Mouse (Mus musculus) regulatory T cell (primary cell): ENCODE measurements around the gene Cttnbp2nl.

Experiments used
- in situ Hi-C: fragments of 300-600 bp; cut with MboI, MseI; formaldehyde crosslinking; loops from one replicate; pipeline ENCODE4 v1.15.1; 2025; ENCODE audit warnings: high pct_unique_total_duplicates

The Cttnbp2nl gene

GRCm38 (mm10) chr3:104965991-104966554, 86.9 kb downstream of the Cttnbp2nl start:
- in situ Hi-C loops, result loop anchor here (5.0 kb wide), 1 partner anchor 184 kb away; the partner anchor contains the start of genes Fam19a3 and Ppm1j

GRCm38 (mm10) chr3:104965070-104965855, 87.7 kb downstream of the Cttnbp2nl start:
- in situ Hi-C loops, result loop anchor here (5.0 kb wide), 1 partner anchor 183 kb away; the partner anchor contains the start of genes Fam19a3 and Ppm1j

GRCm38 (mm10) chr3:104963331-104964276, 89.3 kb downstream of the Cttnbp2nl start:
- in situ Hi-C loops, result no loop called here

- in situ Hi-C loops, result no loop called here
Observed at GRCm38 (mm10) chr3:104962866-104963265, 90.1 kb downstream of the Cttnbp2nl start.

GRCm38 (mm10) chr3:104962141-104962611, 90.8 kb downstream of the Cttnbp2nl start:
- in situ Hi-C loops, result no loop called here

- in situ Hi-C loops, result no loop called here
Observed at GRCm38 (mm10) chr3:104961066-104962059, 91.6 kb downstream of the Cttnbp2nl start, which contains the start of gene Wnt2b. Wnt2b (minus strand) TSS chr3:104961921.

GRCm38 (mm10) chr3:104960026-104961000, 92.6 kb downstream of the Cttnbp2nl start:
- in situ Hi-C loops, result no loop called here

- in situ Hi-C loops, result loop anchor here (5.0 kb wide), 1 partner anchor 64 kb away; no protein-coding TSS in a partner anchor
Observed at GRCm38 (mm10) chr3:104956131-104956581, 96.8 kb downstream of the Cttnbp2nl start.

GRCm38 (mm10) chr3:104954551-104954950, 98.4 kb downstream of the Cttnbp2nl start:
- in situ Hi-C loops, result no loop called here

- in situ Hi-C loops, result no loop called here
Observed at GRCm38 (mm10) chr3:104954137-104954536, 98.8 kb downstream of the Cttnbp2nl start.

- in situ Hi-C loops, result no loop called here
Observed at GRCm38 (mm10) chr3:104952891-104953670, 99.9 kb downstream of the Cttnbp2nl start.
